Mouse (Mus musculus) limb, embryonic 13.5 days (tissue): ENCODE results near the gene 1110017D15Rik. TPM values are rescaled to one million over a fixed set of nuclear protein-coding genes. Genes with fewer than 3 reads are reported as not detected.
"Not testable (repeated sequence)": the region's sequence is repeated elsewhere in the genome, so short reads cannot be mapped to it uniquely, and the experiment has no call there.

Experiments used
- ATAC-seq: fragments of 200-750 bp; cut with Nextera tagmentation; 2 replicates; pipeline ENCODE4 v1.8.0; 2017; ENCODE audit warnings: low read depth, moderate number of reproducible peaks, moderate TSS enrichment; ENCODE audit not compliant: low FRiP score
- H3K27ac ChIP-seq: fragments of 300-500 bp; sonication (generic); 2 replicates; pipeline ENCODE4 v1.5.1; 2015; ENCODE audit warnings: inconsistent platforms, mild to moderate bottlenecking, moderate library complexity
- H3K27me3 ChIP-seq: fragments of 300-500 bp; sonication (generic); 2 replicates; pipeline ENCODE4 v1.6.1; 2015; ENCODE audit warnings: mild to moderate bottlenecking, inconsistent platforms
- H3K36me3 ChIP-seq: fragments of 300-500 bp; sonication (generic); 2 replicates; pipeline ENCODE4 v1.6.1; 2015; ENCODE audit warnings: inconsistent platforms, mild to moderate bottlenecking, moderate library complexity
- H3K4me1 ChIP-seq: fragments of 300-500 bp; sonication (generic); 2 replicates; pipeline ENCODE4 v1.6.1; 2015; ENCODE audit warnings: inconsistent platforms
- H3K4me2 ChIP-seq: fragments of 300-500 bp; sonication (generic); replicated peaks from 2 replicates; pipeline ENCODE4 v1.6.1; 2015; ENCODE audit warnings: inconsistent platforms, mild to moderate bottlenecking, moderate library complexity
- H3K4me3 ChIP-seq: fragments of 300-500 bp; sonication (generic); 2 replicates; pipeline ENCODE4 v1.5.1; 2015; ENCODE audit warnings: moderate library complexity, mild to moderate bottlenecking, inconsistent platforms
- H3K9ac ChIP-seq: fragments of 300-500 bp; sonication (generic); 2 replicates; pipeline ENCODE4 v1.6.1; 2015; ENCODE audit warnings: mild to moderate bottlenecking, inconsistent platforms
- H3K9me3 ChIP-seq: fragments of 300-500 bp; sonication (generic); 2 replicates; pipeline ENCODE4 v1.6.1; 2016; ENCODE audit warnings: inconsistent platforms
- WGBS: fragments of 180-500 bp; shearing (Covaris S2); methylation state at CpG from one replicate; pipeline ENCODE4 v1.1.7; 2015; 5-methylcytosine and 5-hydroxymethylcytosine counted together
- polyA plus RNA-seq: library from polyadenylated mRNA; unstranded; fragments of >200 nt; fragmentation: Nextera tagmentation; extraction: Ambion mirVana; gene quantifications from 2 replicates; pipeline ENCODE4 v1.2.1, GENCODE M21; 2015

Gene 1110017D15Rik
- polyA plus RNA-seq, 1 experiment from 2014 or later: 1.6 TPM

DNA sequence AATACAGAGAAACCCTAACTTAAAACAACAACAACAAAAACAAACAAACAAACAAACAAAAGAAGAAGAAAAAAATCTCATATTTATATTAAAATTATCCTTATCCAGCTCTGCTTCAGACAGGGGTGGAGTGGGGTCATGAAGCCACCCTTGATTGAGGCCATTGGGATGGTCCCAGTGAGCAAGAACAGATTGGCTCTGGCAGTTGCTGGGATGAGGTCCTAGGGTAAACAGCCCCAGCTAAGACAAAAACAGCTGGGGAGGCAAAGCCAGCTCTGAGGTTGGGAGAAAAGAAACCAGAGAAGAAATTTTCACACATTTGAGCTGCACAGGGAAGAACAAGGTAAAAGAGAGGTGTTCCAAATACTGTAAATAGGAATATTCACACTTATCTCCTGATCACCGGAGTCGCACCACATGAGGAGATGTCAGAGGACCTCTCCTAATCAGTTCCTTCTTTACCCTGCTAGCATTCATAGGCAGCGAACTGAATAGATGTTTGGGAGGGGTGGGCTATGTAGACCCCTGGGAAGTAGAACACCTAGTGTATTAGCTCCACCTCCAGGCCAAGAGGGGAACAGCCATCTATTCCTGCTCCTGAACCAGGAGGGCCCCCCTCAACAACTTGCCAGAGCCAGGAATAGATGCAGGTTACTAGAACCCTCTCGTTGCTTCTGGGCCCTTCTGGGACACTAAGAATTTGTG, 38.2 kb downstream of the 1110017D15Rik start:
- 68% methylated on average over 4 of the region's 4 CpGs for WGBS
- 0 out of 2 replicates have a peak, but pooled peaks cover 3% of the 10 kb centered on the region for H3K9me3 ChIP-seq
- H3K4me1 ChIP-seq: peaks cover 19% of the 10 kb centered on the region
- peaks cover 20% of the 10 kb centered on the region for H3K27me3 ChIP-seq
- H3K36me3 ChIP-seq: peaks cover 16% of the 10 kb centered on the region; the same call in 1 of the 2 replicates
- peak; percentile 28; the same call in 1 of the 2 replicates for ATAC-seq
- no peak overlapping the region for H3K4me2 ChIP-seq
- no peak overlapping the region for H3K4me3 ChIP-seq
- no peak overlapping the region for H3K9ac ChIP-seq
- no peak overlapping the region; the same call in 1 of the 2 replicates for H3K27ac ChIP-seq

DNA sequence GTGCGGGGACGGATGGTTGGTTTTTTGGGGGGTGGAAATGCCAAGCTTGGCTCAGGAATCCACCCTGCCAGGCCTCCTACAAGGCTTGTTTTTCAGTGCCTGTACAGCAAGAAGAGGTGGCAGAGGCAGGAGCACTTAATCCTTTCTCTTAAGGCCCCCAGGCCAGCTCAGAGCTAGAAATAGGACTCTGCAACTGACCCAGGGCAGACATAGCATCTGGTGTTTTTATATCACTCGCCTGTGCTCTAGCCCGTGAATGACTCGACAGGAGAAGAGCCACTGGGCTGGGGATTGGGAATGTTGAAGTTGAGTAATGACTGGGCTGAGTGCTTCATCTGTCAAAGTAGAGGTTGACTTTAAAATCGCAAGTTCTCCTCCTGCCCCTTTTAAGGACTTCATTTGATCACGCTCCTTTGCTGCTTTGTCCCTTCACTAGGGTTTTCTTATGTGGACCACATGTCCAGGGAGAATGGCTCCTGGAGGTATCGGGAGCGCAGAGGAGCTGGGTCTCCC, 39.4 kb downstream of the 1110017D15Rik start:
- Histone ChIP-seq H3K4me2 (no peak overlapping the region), H3K36me3 (peaks cover 20% of the 10 kb centered on the region; the same call in 1 of the 2 replicates), H3K9ac (no peak overlapping the region), H3K27me3 (peaks cover 13% of the 10 kb centered on the region), H3K9me3 (no peaks in the 10 kb centered on the region), H3K4me1 (peaks cover 19% of the 10 kb centered on the region), H3K27ac (no peak overlapping the region), H3K4me3 (no peak overlapping the region)
- 79% methylated on average over 9 of the region's 9 CpGs for WGBS
- ATAC-seq: no peak

DNA sequence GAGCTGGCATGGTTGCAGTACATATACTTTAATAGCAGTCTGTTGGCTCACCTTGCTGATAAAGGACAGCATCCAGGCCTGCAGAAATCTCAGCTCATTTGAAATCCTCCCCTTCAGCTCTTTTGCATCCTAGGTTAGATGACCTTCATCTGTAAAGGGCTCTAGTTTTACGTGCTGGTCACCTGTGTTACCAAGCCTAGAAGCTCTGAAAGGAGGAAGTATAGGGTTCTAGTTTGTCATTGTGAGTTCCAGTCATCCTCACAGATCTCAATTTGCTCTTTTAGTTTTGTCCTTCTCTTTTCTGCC, 45.8 kb downstream of the 1110017D15Rik start:
- Histone ChIP-seq H3K27ac (no peak overlapping the region; the same call in 1 of the 2 replicates), H3K4me2 (no peak overlapping the region)

DNA sequence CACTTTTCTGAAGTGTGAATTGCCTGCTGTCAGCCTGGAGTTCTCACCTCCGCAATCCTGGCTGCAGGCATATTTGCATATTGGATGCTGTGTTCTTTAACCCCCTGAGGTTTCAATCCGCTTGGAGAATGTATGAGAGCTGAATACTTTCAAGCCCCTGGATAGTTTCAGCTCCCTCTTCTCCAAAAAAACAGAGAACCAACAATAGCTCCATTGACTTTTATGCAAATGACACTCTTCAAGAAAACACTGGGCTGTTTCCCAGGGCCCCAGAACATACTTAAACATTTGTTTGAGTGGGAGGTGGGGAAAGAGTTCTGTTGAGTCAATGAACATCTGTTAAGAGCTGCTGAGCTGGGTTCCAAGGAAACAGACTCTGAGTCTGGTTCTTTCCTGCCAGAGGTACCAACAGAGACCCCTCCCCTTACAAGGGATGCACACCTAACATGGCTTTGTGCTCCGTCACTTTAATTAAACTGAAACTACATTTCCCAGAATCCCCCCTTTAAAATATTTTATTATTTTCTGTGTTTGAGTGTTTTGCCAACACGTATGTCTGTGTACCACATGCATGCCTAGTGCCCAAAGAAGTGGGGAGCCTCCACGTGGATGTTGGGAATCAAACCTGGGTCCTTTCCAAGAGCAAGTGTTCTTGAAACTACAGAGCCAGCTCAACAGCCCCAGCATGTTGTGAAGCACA, 46.3 kb downstream of the 1110017D15Rik start:
- 43% methylated on average over 5 of the region's 5 CpGs for WGBS
- H3K36me3 ChIP-seq: peaks cover 4% of the 10 kb centered on the region; the same call in 1 of the 2 replicates
- no peak overlapping the region; the same call in 1 of the 2 replicates for H3K27ac ChIP-seq
- no peaks in the 10 kb centered on the region for H3K27me3 ChIP-seq
- H3K4me1 ChIP-seq: peaks cover 23% of the 10 kb centered on the region
- no peak overlapping the region for H3K4me3 ChIP-seq
- H3K9ac ChIP-seq: peak overlapping the region; percentile 1; the same call in 1 of the 2 replicates
- H3K4me2 ChIP-seq: 0 out of 2 replicates have a peak overlapping the region, but pooled peaks have one; percentile 11
- no peaks in the 10 kb centered on the region for H3K9me3 ChIP-seq
- ATAC-seq: no peak

More for the DNA sequence above, 45.8 kb downstream of the 1110017D15Rik start:
- ATAC-seq: no peak
- Histone ChIP-seq H3K9ac (peak overlapping the region; percentile 1; the same call in 1 of the 2 replicates), H3K27me3 (no peaks in the 10 kb centered on the region), H3K9me3 (no peaks in the 10 kb centered on the region), H3K4me1 (peaks cover 23% of the 10 kb centered on the region), H3K36me3 (peaks cover 4% of the 10 kb centered on the region; the same call in 1 of the 2 replicates), H3K4me3 (no peak overlapping the region)
- WGBS: 89% methylated on average over 1 of the region's 1 CpGs

GRCm38 (mm10) chr4:41470051-41470683, 47.0 kb downstream of the 1110017D15Rik start:
- H3K9me3 ChIP-seq: no peaks in the 10 kb centered on the region
- WGBS: 56% methylated on average over 7 of the region's 7 CpGs
- no peak overlapping the region for H3K27ac ChIP-seq
- ATAC-seq: no peak
- H3K4me3 ChIP-seq: no peak overlapping the region
- no peak overlapping the region for H3K9ac ChIP-seq
- H3K36me3 ChIP-seq: peaks cover 4% of the 10 kb centered on the region; the same call in 1 of the 2 replicates
- H3K4me2 ChIP-seq: no peak overlapping the region
- no peaks in the 10 kb centered on the region for H3K27me3 ChIP-seq
- peaks cover 27% of the 10 kb centered on the region for H3K4me1 ChIP-seq

DNA sequence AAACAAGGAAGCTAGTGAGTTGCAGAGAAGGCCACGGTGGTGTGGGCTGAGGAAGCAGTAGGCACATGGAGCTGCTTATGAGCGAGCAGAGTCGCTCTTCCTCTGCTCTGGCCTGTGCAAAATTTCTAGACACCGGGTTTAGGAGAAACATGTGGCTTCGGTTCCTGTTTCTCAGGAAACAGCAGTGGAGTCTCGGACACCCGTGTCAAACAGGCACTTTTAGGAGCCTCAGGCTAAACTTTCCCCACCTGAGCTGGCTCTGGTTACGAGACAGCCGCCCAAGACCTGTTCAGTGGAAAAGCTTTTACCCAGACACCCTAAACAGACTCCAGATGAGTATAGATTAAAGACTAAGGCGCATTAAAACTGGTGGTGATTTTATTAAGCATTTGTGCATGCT, 47.9 kb downstream of the 1110017D15Rik start:
- ATAC-seq: no peak
- Histone ChIP-seq H3K9me3 (no peaks in the 10 kb centered on the region), H3K27me3 (no peaks in the 10 kb centered on the region), H3K4me3 (no peak overlapping the region), H3K27ac (no peak overlapping the region), H3K36me3 (peaks cover 4% of the 10 kb centered on the region; the same call in 1 of the 2 replicates), H3K4me1 (peaks cover 27% of the 10 kb centered on the region), H3K9ac (no peak overlapping the region), H3K4me2 (no peak overlapping the region)
- WGBS: 30% methylated on average over 10 of the region's 10 CpGs

DNA sequence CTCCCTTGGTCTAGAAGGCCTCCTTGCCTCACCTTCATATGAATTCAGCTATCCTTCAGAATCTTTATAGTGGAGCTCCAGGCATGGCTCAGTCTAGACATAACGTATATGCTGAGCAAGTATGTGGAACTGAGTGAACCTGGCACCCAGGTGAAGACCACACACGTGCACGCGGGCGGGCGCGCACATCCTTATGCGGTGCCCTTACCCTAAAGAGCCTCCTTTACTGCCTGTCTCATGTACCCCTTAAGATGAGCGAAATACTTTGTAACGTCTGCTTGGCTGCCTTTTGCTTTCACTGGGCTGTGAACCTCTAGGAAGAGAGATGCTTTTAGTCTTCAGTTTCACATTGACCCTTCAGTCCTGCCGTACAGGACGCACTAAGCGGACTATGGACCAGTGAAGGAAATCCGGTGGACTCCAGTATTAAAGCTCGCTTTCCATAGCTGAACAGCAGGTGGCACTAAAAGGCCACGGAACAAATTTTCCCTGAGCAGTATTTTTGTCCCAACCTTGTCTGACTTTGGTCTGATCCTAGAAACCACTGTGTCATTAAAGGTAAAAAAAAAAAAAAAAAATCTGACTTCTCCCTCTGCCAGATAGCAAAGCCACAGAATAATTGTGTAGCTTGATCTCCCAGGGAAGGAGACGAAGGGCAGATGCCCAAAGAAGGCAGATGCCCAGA, 48.6 kb downstream of the 1110017D15Rik start:
- no peak overlapping the region for H3K4me3 ChIP-seq
- WGBS: 57% methylated on average over 17 of the region's 17 CpGs
- H3K4me2 ChIP-seq: no peak overlapping the region
- no peak overlapping the region for H3K9ac ChIP-seq
- H3K27me3 ChIP-seq: no peaks in the 10 kb centered on the region
- H3K9me3 ChIP-seq: no peaks in the 10 kb centered on the region
- H3K36me3 ChIP-seq: peaks cover under 1% of the 10 kb centered on the region; the same call in 1 of the 2 replicates
- peaks cover 33% of the 10 kb centered on the region for H3K4me1 ChIP-seq
- no peak for ATAC-seq
- H3K27ac ChIP-seq: no peak overlapping the region

GRCm38 (mm10) chr4:41465287-41465665, 51.9 kb downstream of the 1110017D15Rik start:
- Histone ChIP-seq H3K9ac (peak overlapping the region; percentile 75), H3K4me1 (peaks cover 28% of the 10 kb centered on the region), H3K9me3 (no peaks in the 10 kb centered on the region), H3K27me3 (no peaks in the 10 kb centered on the region), H3K4me2 (peak overlapping the region; percentile 62), H3K4me3 (peak overlapping the region; percentile 73), H3K36me3 (no peaks in the 10 kb centered on the region), H3K27ac (0 out of 2 replicates have a peak overlapping the region, but pooled peaks have one; percentile 44)
- WGBS: 5% methylated on average over 17 of the region's 17 CpGs
- no peak for ATAC-seq

- Histone ChIP-seq H3K4me3 (peak within 1 kb of the TSS; percentile 73), H3K9ac (peak within 1 kb of the TSS; percentile 75), H3K4me2 (peak within 1 kb of the TSS; percentile 68), H3K4me1 (peaks cover 21% of the 10 kb centered on the region), H3K27ac (peak within 1 kb of the TSS; percentile 44; the same call in 1 of the 2 replicates), H3K27me3 (no peaks in the 10 kb centered on the region), H3K36me3 (no peaks in the 10 kb centered on the region), H3K9me3 (no peaks in the 10 kb centered on the region)
- peak; percentile 99 for ATAC-seq
- WGBS: under 1% methylated on average over 70 of the region's 70 CpGs
Observed at GRCm38 (mm10) chr4:41464345-41465286, 52.5 kb downstream of the 1110017D15Rik start, which contains the start of the genes Kif24 and Nudt2. Gene Kif24, minus strand, starts transcription at chr4:41464887. Gene Nudt2, plus strand, starts transcription at chr4:41465151.

DNA sequence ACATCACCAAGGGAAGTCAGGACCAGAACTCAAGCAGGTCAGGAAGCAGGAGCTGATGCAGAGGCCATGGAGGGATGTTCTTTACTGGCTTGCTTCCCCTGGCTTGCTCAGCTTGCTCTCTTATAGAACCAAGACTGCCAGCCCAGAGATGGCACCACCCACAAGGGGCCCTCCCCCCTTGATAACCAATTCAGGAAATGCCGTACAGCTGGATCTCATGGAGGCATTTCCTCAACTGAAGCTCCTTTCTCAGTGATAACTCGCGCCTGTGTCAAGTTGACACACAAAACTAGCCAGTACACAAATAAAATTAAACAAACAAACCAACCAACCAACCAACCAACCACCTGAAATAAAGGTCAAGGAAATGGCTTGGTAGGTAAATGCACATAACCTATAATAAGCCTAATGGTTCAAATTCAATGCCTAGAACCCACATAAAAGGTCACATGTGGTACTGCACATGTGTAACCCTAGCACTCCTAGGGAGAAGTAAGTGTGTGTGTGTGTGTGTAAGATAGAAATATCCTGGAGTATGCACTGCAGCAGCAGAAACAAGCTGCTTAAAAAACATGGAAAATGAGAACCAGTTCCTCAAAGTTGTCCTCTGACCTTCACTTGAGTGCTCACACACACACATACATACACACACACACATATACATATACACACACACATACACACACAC, 53.9 kb downstream of the 1110017D15Rik start:
- 67% methylated on average over 3 of the region's 3 CpGs for WGBS
- H3K4me3 ChIP-seq: peak overlapping the region; percentile 73
- H3K9me3 ChIP-seq, ATAC-seq, H3K27ac ChIP-seq, H3K36me3 ChIP-seq, H3K27me3 ChIP-seq, H3K9ac ChIP-seq: not testable (repeated sequence)
- H3K4me1 ChIP-seq: peaks cover 15% of the 10 kb centered on the region
- H3K4me2 ChIP-seq: peak overlapping the region; percentile 68
